15 mouse cellular contexts compared by ENCODE assay signal in the genomic region with DNA sequence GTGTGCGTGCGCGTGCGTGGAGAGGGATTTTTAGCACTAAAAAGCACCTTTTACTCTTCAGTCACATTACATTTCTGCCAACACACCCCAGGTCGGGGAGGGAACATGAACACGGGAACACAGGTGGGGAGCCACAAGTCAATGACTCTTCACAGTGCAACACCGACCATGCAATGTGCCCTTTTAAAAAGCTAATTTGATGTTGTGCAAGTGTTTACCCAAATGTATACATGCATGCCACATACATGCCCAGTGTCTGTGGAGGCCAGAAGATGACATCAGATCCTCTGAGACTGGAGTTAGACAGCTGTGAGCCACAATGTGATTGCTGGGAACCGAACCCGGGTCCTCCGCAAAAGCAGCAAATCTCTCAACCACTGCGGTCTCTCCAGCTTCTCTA. TPM values are rescaled to one million over a fixed set of nuclear protein-coding genes. Genes with fewer than 3 reads are reported as not detected.
A peak's percentile ranks its signal among the peaks of the same experiment; 100 is the strongest.
DNase-seq lines count a peak whose midpoint lies in the region; TF ChIP-seq lines count a peak whose summit lies in the region.
"Had no signal": no experiment of that assay in that cellular context is flagged by ENCODE, and none has a peak within 500 bp of the region (broad histone marks: within the 10 kb centered on the region; RNA-seq: fewer than 3 reads in every experiment).

No protein-coding gene starts in this region.

- TF ChIP-seq POLR2A in CH12.LX (IDR thresholded peaks at IDR 0.05; ENCODE audit: low read depth, low read length) (no peak; the same call in 1 of the 2 replicates), ES-Bruce4 (IDR thresholded peaks at IDR 0.05; ENCODE audit: insufficient read depth, low read length) (no peak)
- TF ChIP-seq POLR2A in lung, adult 2 months (IDR thresholded peaks at IDR 0.05; ENCODE audit: borderline replicate concordance, extremely low read depth, low read depth, low read length), result no peak

- no peaks in the 10 kb centered on the region for H3K27me3 ChIP-seq in CH12.LX (replicated peaks)
- H3K27me3 ChIP-seq in ES-Bruce4 (ENCODE audit: control insufficient read depth, insufficient read depth, low read length, poor library complexity, severe bottlenecking), result no peaks in the 10 kb centered on the region
- no peaks in the 10 kb centered on the region for H3K27me3 ChIP-seq in splenic B cell, adult 2 months (ENCODE audit: control insufficient read depth, insufficient read depth, low read length, poor library complexity, severe bottlenecking)
- H3K27me3 ChIP-seq: heart, embryonic 13.5 days; hindbrain, embryonic 15.5 days had no signal

- H3K9me3 ChIP-seq in CH12.LX (replicated peaks; ENCODE audit: low read length), result no peaks in the 10 kb centered on the region
- no peaks in the 10 kb centered on the region for H3K9me3 ChIP-seq in ES-Bruce4 (replicated peaks; ENCODE audit: control insufficient read depth, insufficient read depth, low read length, poor library complexity, severe bottlenecking)
- H3K9me3 ChIP-seq: heart, embryonic 13.5 days; hindbrain, embryonic 15.5 days had no signal

- TF ChIP-seq EP300 in CH12.LX (IDR thresholded peaks at IDR 0.05; ENCODE audit: low read length) (no peak), ES-Bruce4 (IDR thresholded peaks at IDR 0.05; ENCODE audit: insufficient read depth, low read depth, low read length) (no peak)

- H3K27ac ChIP-seq in layer of hippocampus, adult 2 months, result 0 out of 2 replicates have a peak overlapping the region, but pooled peaks have one; percentile 18
- H3K27ac ChIP-seq in CH12.LX (ENCODE audit: insufficient read depth, low read depth), result peak overlapping the region; percentile 98
- H3K27ac ChIP-seq in ES-Bruce4 (ENCODE audit: insufficient read depth, low read length), result peak overlapping the region; percentile 9; the same call in 1 of the 2 replicates
- H3K27ac ChIP-seq: heart, embryonic 13.5 days; hindbrain, embryonic 15.5 days had no signal

- WGBS in lung, adult 2 months, result 89% methylated on average over 11 of the region's 11 CpGs

- H3K36me3 ChIP-seq in CH12.LX (replicated peaks in 1 of 2; ENCODE audit: control insufficient read depth in 1 of 2, insufficient read depth in 1 of 2, low read length in 1 of 2) (peaks cover 38 to 71% of the 10 kb centered on the region in 2 experiments), ES-Bruce4 (ENCODE audit: control insufficient read depth, insufficient read depth, low read length, poor library complexity, severe bottlenecking) (no peaks in the 10 kb centered on the region)
- no peaks in the 10 kb centered on the region for H3K36me3 ChIP-seq in splenic B cell, adult 2 months (ENCODE audit: control insufficient read depth, insufficient read depth, low read length, poor library complexity, severe bottlenecking)
- H3K36me3 ChIP-seq: hindbrain, embryonic 15.5 days had no signal

- TF ChIP-seq CTCF in layer of hippocampus, adult 2 months (conservative IDR thresholded peaks at IDR 0.05), result no peak
- TF ChIP-seq CTCF in CH12.LX (conservative IDR thresholded peaks at IDR 0.05 in 1 of 2, IDR thresholded peaks at IDR 0.05 in 1 of 2; ENCODE audit: low read depth in 2 of 2, low read length in 2 of 2) (no peak), ES-Bruce4 (IDR thresholded peaks at IDR 0.05; ENCODE audit: low read depth, low read length) (no peak)
- no peak for TF ChIP-seq CTCF in lung, adult 2 months (IDR thresholded peaks at IDR 0.05; ENCODE audit: insufficient read depth, low read length)

- no peak overlapping the region for H3K4me3 ChIP-seq in layer of hippocampus, adult 2 months
- H3K4me3 ChIP-seq in CH12.LX (replicated peaks in 1 of 3; ENCODE audit: low read depth in 2 of 3, low read length in 2 of 3, poor library complexity in 1 of 3), result peak overlapping the region in 1 of 3 experiments; percentile 27
- H3K4me3 ChIP-seq in ES-Bruce4 (ENCODE audit: low read depth, low read length), result no peak overlapping the region
- H3K4me3 ChIP-seq in lung, adult 2 months (replicated peaks; ENCODE audit: extremely low read depth, low read depth, low read length), result no peak overlapping the region
- H3K4me3 ChIP-seq: heart, embryonic 13.5 days; hindbrain, embryonic 15.5 days had no signal

- H3K4me1 ChIP-seq in CH12.LX (ENCODE audit: control insufficient read depth in 1 of 2, insufficient read depth in 2 of 2), result peaks cover 72 to 99% of the 10 kb centered on the region in 2 experiments
- H3K4me1 ChIP-seq in ES-Bruce4 (ENCODE audit: control insufficient read depth, insufficient read depth, low read length), result no peaks in the 10 kb centered on the region
- H3K4me1 ChIP-seq in lung, adult 2 months (ENCODE audit: control insufficient read depth, insufficient read depth, low read length), result peaks cover 10% of the 10 kb centered on the region

- TF ChIP-seq RAD21 in CH12.LX (IDR thresholded peaks at IDR 0.05; ENCODE audit: low read depth, low read length), result no peak

- dilution Hi-C loops in CH12.LX (cut with MboI; ENCODE audit: extremely low pct_ligation_motif_present, extremely low pct_unique_long_range_greater_than_20kb, low sequenced_read_pairs), result no loop called here

- in situ Hi-C loops in CH12.LX (cut with MboI; ENCODE audit: low pct_ligation_motif_present, low pct_unique_long_range_greater_than_20kb, low sequenced_read_pairs), result no loop called here

- H3K9ac ChIP-seq in CH12.LX (ENCODE audit: insufficient read depth, low read depth), result peak overlapping the region; percentile 15; the same call in 1 of the 2 replicates
- no peak overlapping the region for H3K9ac ChIP-seq in ES-Bruce4 (ENCODE audit: low read depth, poor library complexity, severe bottlenecking)
- H3K9ac ChIP-seq: hindbrain, embryonic 15.5 days had no signal

- peaks cover 60% of the 10 kb centered on the region for H3K79me2 ChIP-seq in CH12.LX (replicated peaks; ENCODE audit: control insufficient read depth, extremely low read depth, insufficient read depth, poor library complexity, severe bottlenecking)

- peak overlapping the region; percentile 65 for H3K4me2 ChIP-seq in CH12.LX (ENCODE audit: insufficient read depth, low read depth, poor library complexity, severe bottlenecking)
- H3K4me2 ChIP-seq: heart, embryonic 13.5 days; hindbrain, embryonic 15.5 days had no signal

- DNase-seq in layer of hippocampus, adult 2 months (ENCODE audit: low spot score in 2 of 2), result no peak
- DNase-seq in layer of hippocampus, postnatal 10 days (ENCODE audit: low spot score in 2 of 2), result no peak
- DNase-seq in CH12.LX (ENCODE audit: extremely low read depth), result no peak
- peak; percentile 36 for DNase-seq in splenic B cell, adult 2 months (ENCODE audit: low read depth, low spot score)
- no peak for DNase-seq in lung, adult 2 months
- DNase-seq: adrenal gland, postnatal 10 days; cerebellum, adult 11 months; cerebellum, adult 9-11 months; cerebellum, postnatal 36 days; gastrocnemius, postnatal 36 days; heart, adult 11 months; heart, postnatal 36 days had no signal

TF ChIP-seq in CH12.LX, 34 proteins besides CTCF, POLR2A, EP300 and RAD21 (continues in another document):
- no peak for TF ChIP-seq ZNF384 (IDR thresholded peaks at IDR 0.05; ENCODE audit: low read depth, low read length)
- peak; percentile 52; the same call in 1 of the 2 replicates for TF ChIP-seq SIN3A (IDR thresholded peaks at IDR 0.05; ENCODE audit: low read length)
- peak; percentile 52; the same call in 1 of the 2 replicates for TF ChIP-seq MXI1 (IDR thresholded peaks at IDR 0.05; ENCODE audit: low read depth, low read length)
- no peak for TF ChIP-seq USF1 (IDR thresholded peaks at IDR 0.05; ENCODE audit: low read depth, low read length)
- no peak for TF ChIP-seq TCF12 (IDR thresholded peaks at IDR 0.05; ENCODE audit: low read depth, low read length)
- no peak for TF ChIP-seq GABPA (IDR thresholded peaks at IDR 0.05; ENCODE audit: insufficient replicate concordance, low read depth, low read length)
- no peak for TF ChIP-seq SMC3 (IDR thresholded peaks at IDR 0.05; ENCODE audit: low read depth, low read length)
- TF ChIP-seq NELFE (IDR thresholded peaks at IDR 0.05; ENCODE audit: low read depth, low read length), result no peak
- 0 out of 2 replicates have a peak, but pooled peaks have one; percentile 40 for TF ChIP-seq MAX (IDR thresholded peaks at IDR 0.05; ENCODE audit: low read length)
- no peak for TF ChIP-seq E2F4 (IDR thresholded peaks at IDR 0.05; ENCODE audit: insufficient replicate concordance, low read depth, low read length)
- no peak for TF ChIP-seq KAT2A (IDR thresholded peaks at IDR 0.05; ENCODE audit: insufficient replicate concordance, low read length)
- no peak for TF ChIP-seq CHD2 (IDR thresholded peaks at IDR 0.05; ENCODE audit: low read length)
- TF ChIP-seq HCFC1 (IDR thresholded peaks at IDR 0.05; ENCODE audit: low read depth, low read length), result no peak
- TF ChIP-seq JUN (IDR thresholded peaks at IDR 0.05; ENCODE audit: insufficient read depth, low read depth, low read length), result no peak
- TF ChIP-seq POLR2AphosphoS2 (IDR thresholded peaks at IDR 0.05; ENCODE audit: low read depth, low read length), result no peak
- TF ChIP-seq MAFK (IDR thresholded peaks at IDR 0.05; ENCODE audit: insufficient replicate concordance, low read length), result no peak
- TF ChIP-seq PAX5 (IDR thresholded peaks at IDR 0.05; ENCODE audit: low read length), result no peak
- no peak for TF ChIP-seq MEF2A (IDR thresholded peaks at IDR 0.05; ENCODE audit: borderline replicate concordance, low read depth, low read length)
- no peak; the same call in 1 of the 2 replicates for TF ChIP-seq CHD1 (IDR thresholded peaks at IDR 0.05; ENCODE audit: low read depth, low read length)
- TF ChIP-seq USF2 (conservative IDR thresholded peaks at IDR 0.05; ENCODE audit: low read depth, low read length), result no peak
- TF ChIP-seq RCOR1 (conservative IDR thresholded peaks at IDR 0.05; ENCODE audit: low read depth, low read length), result no peak
- no peak for TF ChIP-seq MAZ (IDR thresholded peaks at IDR 0.05; ENCODE audit: low read depth, low read length)
- peak; percentile 77; the same call in 1 of the 2 replicates for TF ChIP-seq NRF1 (IDR thresholded peaks at IDR 0.05; ENCODE audit: low read depth, low read length)
- TF ChIP-seq ZC3H11A (IDR thresholded peaks at IDR 0.05; ENCODE audit: low read depth, low read length), result no peak
- no peak for TF ChIP-seq ELF1 (IDR thresholded peaks at IDR 0.05; ENCODE audit: low read depth, low read length)
- TF ChIP-seq ETS1 (conservative IDR thresholded peaks at IDR 0.05; ENCODE audit: low read depth, low read length), result no peak
- TF ChIP-seq UBTF (IDR thresholded peaks at IDR 0.05; ENCODE audit: low read depth, low read length), result no peak

RNA-seq across cellular contexts. Expression of a gene that starts 42.1 kb away (rescaled TPM):
- total RNA-seq in layer of hippocampus, adult 2 months (2021), result 100 to 1,000 TPM; 230 to 231 TPM
- total RNA-seq in layer of hippocampus, postnatal 10 days (2021), result 100 to 1,000 TPM in 1 of 2 experiments, 10 to 100 TPM in 1; 94.1 to 106 TPM
- total RNA-seq in CH12.LX (2012; rRNA removed) (63.8 and 73.1 TPM in 2 replicates), CH12.LX (2014; rRNA removed) (21.3 and 22.5 TPM in 2 replicates)
- polyA plus RNA-seq in CH12.LX (2012; ENCODE audit: insufficient read length, low read depth) (48.9 and 61.2 TPM in 2 replicates), ES-Bruce4 (2011; ENCODE audit: insufficient read depth, insufficient read length, low read depth, missing spikeins) (7.7 and 10.1 TPM in 2 replicates)
- polyA plus RNA-seq in lung, adult 2 months (2012; rRNA removed), result 20.7 and 21.9 TPM in 2 replicates

Comparison
In these comparisons a context has a peak if more than half of its experiments do, and no peak if none do; other contexts are left out.
1. H3K27ac ChIP-seq: peak in every context shown above with its lines; median percentile 98 in CH12.LX; 18 in layer of hippocampus, adult 2 months; 9 in ES-Bruce4.